Mouse (Mus musculus): ENCODE measurements around the gene Herpud1. TPM values are rescaled to one million over a fixed set of nuclear protein-coding genes. Genes with fewer than 3 reads are reported as not detected.
A peak's percentile ranks its signal among the peaks of the same experiment; 100 is the strongest.

The Herpud1 gene
- polyA plus RNA-seq, 1 experiment from 2014 or later: 84.4 TPM

DNA sequence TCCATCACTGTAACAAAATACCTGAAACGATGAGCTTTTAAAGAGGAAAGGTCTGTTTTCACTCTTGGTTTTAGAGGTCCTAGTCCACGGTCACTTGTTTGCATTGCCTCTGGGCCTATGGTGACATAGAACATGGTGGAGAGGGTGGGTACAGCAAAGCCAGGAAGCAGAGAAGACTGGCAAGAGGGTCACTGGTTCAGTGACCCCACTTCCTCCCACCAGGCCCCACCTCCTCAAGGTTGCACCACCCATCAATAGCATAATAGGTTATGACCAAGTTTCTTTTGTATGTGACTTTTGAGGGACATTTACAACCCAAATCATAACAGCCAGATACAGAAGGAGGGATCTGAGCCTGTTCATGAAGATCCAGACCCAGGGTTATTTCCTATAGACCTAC, 9.7 kb upstream of the Herpud1 start:
- Histone ChIP-seq H3K9me3 (replicated peaks) (no peaks in the 10 kb centered on the region), H3K4me1 (peaks cover 41% of the 10 kb centered on the region), H3K4me3 (no peak overlapping the region), H3K4me2 (no peak overlapping the region), H3K36me3 (no peaks in the 10 kb centered on the region), H3K27me3 (replicated peaks) (no peaks in the 10 kb centered on the region; the same call in 1 of the 2 replicates), H3K9ac (no peak overlapping the region), H3K27ac (peak overlapping the region; percentile 75)
- WGBS (ENCODE audit: insufficient replicate concordance): 72% methylated on average over 2 of the region's 2 CpGs
- ATAC-seq: no peak

DNA sequence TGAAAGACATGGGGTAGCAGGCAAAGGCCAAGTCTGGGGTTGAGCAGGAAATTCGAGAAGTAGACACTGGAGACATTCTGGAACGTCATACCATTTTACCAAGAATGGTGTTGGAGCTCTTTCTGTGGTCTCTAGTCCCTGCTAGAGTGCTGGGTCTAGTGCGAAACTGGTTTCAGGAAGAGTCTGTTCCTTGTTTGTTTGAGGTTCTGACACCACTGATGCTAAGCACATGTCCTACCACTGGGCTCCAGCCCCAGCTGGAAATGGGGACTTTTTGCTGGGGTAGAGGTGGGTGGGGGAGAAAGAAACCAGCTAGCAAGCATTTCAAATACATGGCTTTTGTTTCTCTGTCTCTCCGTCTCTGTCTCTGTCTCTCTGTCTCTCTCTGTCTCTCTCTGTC, 9.2 kb upstream of the Herpud1 start:
- H3K27ac ChIP-seq: peak overlapping the region; percentile 72
- no peaks in the 10 kb centered on the region for H3K36me3 ChIP-seq
- peaks cover 3% of the 10 kb centered on the region; the same call in 1 of the 2 replicates for H3K27me3 ChIP-seq (replicated peaks)
- WGBS (ENCODE audit: insufficient replicate concordance): 66% methylated on average over 4 of the region's 4 CpGs
- no peak overlapping the region for H3K4me3 ChIP-seq
- no peaks in the 10 kb centered on the region for H3K9me3 ChIP-seq (replicated peaks)
- no peak overlapping the region for H3K9ac ChIP-seq
- H3K4me1 ChIP-seq: peaks cover 41% of the 10 kb centered on the region
- H3K4me2 ChIP-seq: no peak overlapping the region
- ATAC-seq: no peak

DNA sequence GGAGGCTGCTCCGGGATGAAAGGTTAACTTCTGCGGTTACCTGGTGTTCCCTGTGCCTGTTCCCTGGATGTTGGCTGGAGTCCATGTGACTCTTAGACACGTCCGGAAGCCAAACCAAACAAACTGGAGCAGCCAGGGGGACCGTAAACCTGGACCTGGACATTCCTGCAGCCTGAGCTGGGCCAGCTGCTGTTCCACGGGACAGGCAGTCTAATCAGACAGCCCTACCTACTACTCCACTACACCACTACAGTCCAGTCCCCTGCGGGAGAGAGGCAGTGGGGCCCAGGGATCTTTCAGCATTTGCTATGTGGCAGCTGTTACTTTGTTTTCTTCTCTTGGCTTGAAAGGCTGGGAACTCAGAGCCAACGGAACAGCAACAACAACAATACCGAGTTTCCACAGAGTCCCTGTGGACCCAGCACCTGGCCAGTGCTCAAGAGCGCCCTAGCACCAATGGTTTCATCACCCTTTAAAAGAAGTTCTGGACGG, 8.5 kb upstream of the Herpud1 start:
- H3K9me3 ChIP-seq (replicated peaks): no peaks in the 10 kb centered on the region
- H3K4me3 ChIP-seq: no peak overlapping the region
- H3K9ac ChIP-seq: no peak overlapping the region
- H3K4me2 ChIP-seq: no peak overlapping the region
- H3K4me1 ChIP-seq: peaks cover 41% of the 10 kb centered on the region
- peaks cover 4% of the 10 kb centered on the region; the same call in 1 of the 2 replicates for H3K27me3 ChIP-seq (replicated peaks)
- no peaks in the 10 kb centered on the region for H3K36me3 ChIP-seq
- peak overlapping the region; percentile 72 for H3K27ac ChIP-seq
- 73% methylated on average over 11 of the region's 11 CpGs for WGBS (ENCODE audit: insufficient replicate concordance)
- ATAC-seq: peak; percentile 54

DNA sequence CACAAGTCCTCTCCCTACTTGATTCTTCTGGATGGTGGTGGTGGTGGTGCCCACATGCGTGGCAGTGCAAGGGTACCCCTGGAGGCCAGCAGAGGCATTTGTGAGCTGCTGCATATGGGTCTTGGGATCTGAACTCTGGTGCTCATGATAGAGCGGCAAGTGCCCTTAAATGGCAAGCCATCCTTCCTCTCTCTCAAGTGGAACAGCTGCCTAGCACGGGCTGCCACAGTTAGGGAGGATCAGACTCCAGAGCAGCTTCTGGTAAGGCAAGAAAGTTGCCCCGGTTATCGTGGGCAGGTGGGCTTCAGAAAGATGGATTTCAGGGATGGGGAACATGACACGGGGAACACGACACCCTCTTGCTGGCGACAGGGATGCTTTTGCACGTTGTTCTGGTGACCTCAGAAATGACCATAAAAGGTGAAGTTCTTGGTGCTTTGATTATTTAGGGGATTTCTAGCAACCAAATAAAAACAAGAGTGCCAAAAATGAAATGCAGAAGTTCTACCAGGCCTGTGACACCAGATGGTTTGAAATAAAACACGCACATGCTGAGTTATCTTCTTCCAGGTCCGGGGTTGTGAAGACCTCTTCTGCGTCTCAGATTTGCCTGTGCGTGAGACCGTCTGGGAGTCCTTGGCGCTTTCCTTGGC, 7.3 kb upstream of the Herpud1 start:
- H3K9me3 ChIP-seq (replicated peaks): no peaks in the 10 kb centered on the region
- H3K4me3 ChIP-seq: no peak overlapping the region
- peaks cover 4% of the 10 kb centered on the region; the same call in 1 of the 2 replicates for H3K27me3 ChIP-seq (replicated peaks)
- H3K9ac ChIP-seq: no peak overlapping the region
- H3K27ac ChIP-seq: no peak overlapping the region
- ATAC-seq: no peak
- H3K36me3 ChIP-seq: no peaks in the 10 kb centered on the region
- H3K4me2 ChIP-seq: no peak overlapping the region
- peaks cover 47% of the 10 kb centered on the region for H3K4me1 ChIP-seq
- 77% methylated on average over 15 of the region's 15 CpGs for WGBS (ENCODE audit: insufficient replicate concordance)

DNA sequence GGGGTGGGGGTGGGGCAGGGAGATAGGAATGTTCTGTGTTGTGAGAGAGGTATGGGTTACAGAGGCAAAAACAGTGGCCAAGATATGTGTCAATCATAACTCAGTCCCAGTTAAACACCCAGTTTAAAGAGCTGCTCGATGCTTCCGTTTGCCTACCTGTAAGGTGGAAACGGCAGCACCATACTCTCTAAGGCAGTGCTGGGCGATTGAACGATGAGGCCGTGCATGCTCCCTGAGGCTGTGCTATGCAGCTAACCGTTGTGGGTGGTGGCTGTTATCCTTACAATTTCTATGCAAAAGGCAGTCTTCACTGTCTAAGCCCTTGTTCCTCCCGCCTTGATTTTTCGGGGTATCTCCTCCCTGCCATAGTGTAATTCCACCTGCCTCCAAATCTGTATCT, 6.6 kb upstream of the Herpud1 start:
- ATAC-seq: no peak
- Histone ChIP-seq H3K4me1 (peaks cover 50% of the 10 kb centered on the region), H3K4me3 (no peak overlapping the region), H3K9me3 (replicated peaks) (no peaks in the 10 kb centered on the region), H3K4me2 (no peak overlapping the region), H3K27ac (no peak overlapping the region), H3K9ac (no peak overlapping the region), H3K36me3 (no peaks in the 10 kb centered on the region), H3K27me3 (replicated peaks) (peaks cover 4% of the 10 kb centered on the region; the same call in 1 of the 2 replicates)
- 77% methylated on average over 9 of the region's 9 CpGs for WGBS (ENCODE audit: insufficient replicate concordance)

DNA sequence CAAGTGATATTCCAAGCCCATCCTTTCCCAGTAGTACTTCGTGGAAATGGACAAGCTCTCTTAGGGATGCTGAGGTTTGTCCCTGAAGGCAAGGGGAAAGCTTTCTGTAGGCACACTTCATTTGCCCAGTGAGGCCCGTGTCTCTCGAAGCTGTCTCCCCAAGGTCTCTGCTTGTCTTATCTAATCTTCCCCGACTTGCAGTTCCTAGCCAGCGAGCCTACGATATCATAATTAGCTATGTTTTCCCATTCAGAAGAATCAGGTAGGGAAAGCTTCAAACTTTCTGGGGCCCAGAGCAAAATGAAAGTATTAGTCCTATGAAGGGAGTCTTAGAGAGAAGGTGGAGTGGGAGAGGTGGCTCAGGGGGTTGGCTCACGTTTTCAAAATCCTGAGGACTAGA, 2.1 kb upstream of the Herpud1 start:
- ATAC-seq: no peak
- WGBS (ENCODE audit: insufficient replicate concordance): 42% methylated on average over 7 of the region's 7 CpGs
- H3K4me3 ChIP-seq: no peak overlapping the region
- no peak overlapping the region for H3K27ac ChIP-seq
- H3K4me1 ChIP-seq: peaks cover 40% of the 10 kb centered on the region
- H3K9me3 ChIP-seq (replicated peaks): no peaks in the 10 kb centered on the region
- peaks cover 4% of the 10 kb centered on the region; the same call in 1 of the 2 replicates for H3K27me3 ChIP-seq (replicated peaks)
- peaks cover 5% of the 10 kb centered on the region for H3K36me3 ChIP-seq
- 0 out of 2 replicates have a peak overlapping the region, but pooled peaks have one; percentile 44 for H3K9ac ChIP-seq
- H3K4me2 ChIP-seq: peak overlapping the region; percentile 35

DNA sequence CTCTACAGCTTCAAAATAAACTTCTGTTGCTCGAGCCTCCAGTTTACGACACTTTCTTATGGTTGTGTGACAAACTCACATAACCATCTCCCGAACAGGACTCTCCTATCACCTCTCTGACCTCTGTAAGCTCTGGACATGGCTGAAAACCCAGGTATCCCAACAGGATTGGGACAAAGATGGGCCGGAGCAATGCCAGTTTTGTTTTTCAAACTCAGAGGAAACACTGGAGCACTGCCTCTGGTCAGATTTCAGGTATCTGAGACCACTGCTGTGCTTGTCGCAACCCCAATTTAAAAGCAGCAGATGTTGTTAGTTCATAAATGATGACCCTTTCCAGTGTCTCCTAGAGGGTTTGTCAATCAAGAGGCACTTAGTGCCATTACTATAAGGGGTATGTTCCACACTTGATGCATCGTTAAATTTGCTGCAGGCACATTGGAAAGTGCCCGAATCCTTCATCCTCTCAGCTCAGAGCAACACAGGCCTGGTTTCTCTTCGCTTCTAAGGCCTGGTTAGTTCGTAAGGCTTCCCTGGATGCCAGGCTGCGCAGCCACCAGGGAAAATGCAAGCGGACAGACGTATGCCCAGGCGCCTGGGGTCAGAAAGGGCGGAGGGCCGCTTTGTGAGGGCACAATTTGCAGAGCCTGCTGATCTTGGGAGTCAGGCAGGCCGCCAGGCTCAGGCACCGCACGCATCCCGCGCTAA, 578 bp upstream of the Herpud1 start:
- peaks cover 4% of the 10 kb centered on the region; the same call in 1 of the 2 replicates for H3K27me3 ChIP-seq (replicated peaks)
- H3K36me3 ChIP-seq: peaks cover 20% of the 10 kb centered on the region
- WGBS (ENCODE audit: insufficient replicate concordance): 28% methylated on average over 20 of the region's 20 CpGs
- no peak; the same call in 1 of the 2 replicates for ATAC-seq
- peak overlapping the region; percentile 90 for H3K27ac ChIP-seq
- H3K4me1 ChIP-seq: peaks cover 44% of the 10 kb centered on the region
- peak overlapping the region; percentile 88 for H3K4me2 ChIP-seq
- H3K4me3 ChIP-seq: peak overlapping the region; percentile 90
- H3K9ac ChIP-seq: peak overlapping the region; percentile 90
- H3K9me3 ChIP-seq (replicated peaks): no peaks in the 10 kb centered on the region

DNA sequence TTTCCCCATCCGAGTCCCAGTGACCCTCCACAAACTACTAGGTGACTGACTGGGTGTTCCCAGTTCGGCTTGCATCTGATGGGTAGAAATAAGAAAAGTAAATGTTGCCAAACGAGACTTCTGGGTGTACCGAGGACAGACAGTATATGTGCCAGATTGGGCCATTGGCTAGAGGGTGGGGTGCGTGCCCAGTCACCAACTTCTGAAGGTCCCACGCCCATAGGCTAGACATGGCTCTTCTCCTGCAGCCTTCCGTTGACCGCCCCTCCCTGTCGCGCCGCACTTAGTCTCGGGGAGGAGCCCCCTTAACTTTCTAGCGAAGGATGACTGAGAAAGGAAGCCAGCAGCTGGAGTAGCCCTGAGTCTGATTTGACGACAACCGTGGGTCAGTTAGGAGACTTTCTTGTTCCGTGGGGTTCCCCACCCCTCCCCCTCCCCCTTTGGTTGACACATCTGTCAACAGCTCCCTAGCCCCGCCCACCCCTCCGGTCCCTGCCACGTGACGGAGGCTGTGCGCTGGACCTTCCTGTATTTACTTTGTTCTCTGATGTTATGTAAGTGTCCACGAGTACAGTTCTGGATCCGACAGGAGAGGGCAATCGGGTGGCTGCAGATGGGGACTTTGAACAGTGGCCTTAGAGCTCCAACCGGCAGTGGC, 918 bp downstream of the Herpud1 start:
- peak overlapping the region; percentile 90 for H3K4me3 ChIP-seq
- peak overlapping the region; percentile 88 for H3K4me2 ChIP-seq
- H3K27ac ChIP-seq: peak overlapping the region; percentile 95
- H3K36me3 ChIP-seq: peaks cover 35% of the 10 kb centered on the region
- no peaks in the 10 kb centered on the region for H3K27me3 ChIP-seq (replicated peaks)
- peaks cover 44% of the 10 kb centered on the region for H3K4me1 ChIP-seq
- peak; percentile 83 for ATAC-seq
- WGBS (ENCODE audit: insufficient replicate concordance): 0% methylated on average over 25 of the region's 25 CpGs
- H3K9ac ChIP-seq: peak overlapping the region; percentile 98
- H3K9me3 ChIP-seq (replicated peaks): no peaks in the 10 kb centered on the region

DNA sequence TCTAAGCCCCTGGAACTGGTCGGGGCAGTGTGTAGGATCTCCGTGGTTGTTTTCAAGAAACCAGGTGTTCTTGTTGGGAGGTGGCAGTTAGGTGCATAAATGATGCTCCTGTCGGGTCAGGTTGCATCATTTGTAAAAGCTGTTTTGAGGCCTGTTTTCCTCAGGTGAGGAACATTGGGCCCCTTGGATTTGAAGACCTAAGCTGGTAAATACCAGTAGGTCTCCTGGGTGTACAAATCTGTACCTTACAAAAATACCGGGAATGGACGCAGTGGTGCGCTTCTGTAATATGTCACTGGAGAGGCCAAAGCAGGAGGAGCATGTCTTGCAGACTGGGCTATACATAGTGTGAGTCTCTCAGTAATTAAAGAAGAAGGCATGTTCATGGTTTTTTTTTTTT, 1.5 kb downstream of the Herpud1 start:
- Histone ChIP-seq H3K4me2 (peak overlapping the region; percentile 88), H3K27ac (peak overlapping the region; percentile 95), H3K4me1 (peaks cover 44% of the 10 kb centered on the region), H3K4me3 (peak overlapping the region; percentile 90), H3K36me3 (peaks cover 41% of the 10 kb centered on the region), H3K9ac (peak overlapping the region; percentile 98), H3K27me3 (replicated peaks) (no peaks in the 10 kb centered on the region), H3K9me3 (replicated peaks) (no peaks in the 10 kb centered on the region)
- ATAC-seq: no peak
- 38% methylated on average over 6 of the region's 6 CpGs for WGBS (ENCODE audit: insufficient replicate concordance)

DNA sequence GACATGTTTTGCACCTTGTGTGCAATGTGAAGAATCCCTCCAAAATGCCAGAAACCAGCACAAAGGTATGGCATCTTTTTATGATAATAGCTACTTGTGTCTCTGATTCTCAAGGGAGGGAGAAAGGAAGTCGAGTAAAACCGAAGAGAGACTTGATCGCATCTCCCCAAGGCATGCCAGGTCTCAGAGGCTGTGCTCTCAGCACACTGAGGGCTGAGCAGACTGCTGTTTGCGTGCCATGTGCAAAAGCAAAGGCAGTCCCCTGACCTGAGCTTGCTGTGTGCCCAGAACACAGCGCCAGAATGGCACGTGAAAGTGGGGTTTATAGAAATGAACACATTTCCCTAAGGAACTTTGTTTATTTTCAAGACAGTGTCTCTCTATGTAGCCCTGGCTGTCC, 3.3 kb downstream of the Herpud1 start:
- WGBS (ENCODE audit: insufficient replicate concordance): 92% methylated on average over 6 of the region's 6 CpGs
- H3K27me3 ChIP-seq (replicated peaks): no peaks in the 10 kb centered on the region
- no peak for ATAC-seq
- H3K4me3 ChIP-seq: no peak overlapping the region
- H3K9ac ChIP-seq: no peak overlapping the region
- H3K4me2 ChIP-seq: no peak overlapping the region
- H3K4me1 ChIP-seq: peaks cover 31% of the 10 kb centered on the region
- no peaks in the 10 kb centered on the region for H3K9me3 ChIP-seq (replicated peaks)
- no peak overlapping the region for H3K27ac ChIP-seq
- H3K36me3 ChIP-seq: peaks cover 57% of the 10 kb centered on the region

DNA sequence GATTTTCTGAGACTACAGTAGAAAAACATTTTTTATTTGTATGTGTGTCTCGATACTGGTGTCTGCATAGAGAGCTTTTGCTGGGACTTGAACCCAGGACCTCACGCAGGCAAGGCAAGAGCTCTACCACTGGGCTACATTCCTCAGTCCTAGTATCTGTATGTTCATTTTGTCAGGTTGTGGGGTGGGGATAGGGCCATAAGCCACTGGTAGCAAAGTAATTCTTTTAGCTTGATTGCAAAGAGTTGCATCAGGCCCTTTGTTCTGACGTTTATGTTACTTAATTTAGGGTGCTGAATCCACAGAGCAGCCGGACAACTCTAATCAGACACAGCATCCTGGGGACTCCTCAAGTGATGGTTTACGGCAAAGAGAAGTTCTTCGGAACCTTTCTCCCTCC, 4.2 kb downstream of the Herpud1 start:
- Histone ChIP-seq H3K4me1 (peaks cover 22% of the 10 kb centered on the region), H3K4me3 (no peak overlapping the region), H3K27ac (no peak overlapping the region), H3K4me2 (no peak overlapping the region), H3K9ac (no peak overlapping the region), H3K27me3 (replicated peaks) (no peaks in the 10 kb centered on the region), H3K36me3 (peaks cover 66% of the 10 kb centered on the region), H3K9me3 (replicated peaks) (no peaks in the 10 kb centered on the region)
- no peak for ATAC-seq
- 88% methylated on average over 6 of the region's 6 CpGs for WGBS (ENCODE audit: insufficient replicate concordance)

DNA sequence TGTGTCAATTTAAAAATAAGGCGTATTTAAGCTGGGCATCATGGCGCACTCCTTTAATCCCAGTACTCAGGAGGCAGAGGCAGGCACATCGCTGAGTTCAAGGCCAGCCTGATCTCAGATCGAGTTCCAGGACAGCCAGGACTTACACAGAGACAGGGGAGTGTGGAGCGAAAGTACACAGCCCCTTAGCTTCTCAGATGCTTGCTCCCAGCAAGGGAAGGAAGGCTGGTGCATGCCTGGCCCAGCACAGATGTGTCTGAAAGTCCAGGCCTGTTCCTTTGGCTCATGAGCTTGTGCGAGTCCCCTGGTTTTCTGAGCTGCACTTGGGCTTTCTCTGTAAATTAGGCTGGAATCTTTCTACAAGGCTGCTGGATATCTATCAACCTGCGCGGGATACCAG, 4.7 kb downstream of the Herpud1 start:
- Histone ChIP-seq H3K4me2 (no peak overlapping the region), H3K27me3 (replicated peaks) (no peaks in the 10 kb centered on the region), H3K9ac (no peak overlapping the region), H3K36me3 (peaks cover 71% of the 10 kb centered on the region), H3K4me3 (no peak overlapping the region), H3K4me1 (peaks cover 17% of the 10 kb centered on the region), H3K9me3 (replicated peaks) (no peaks in the 10 kb centered on the region), H3K27ac (no peak overlapping the region)
- 90% methylated on average over 8 of the region's 8 CpGs for WGBS (ENCODE audit: insufficient replicate concordance)
- no peak for ATAC-seq
